Mouse (Mus musculus): ENCODE data around the gene Fgfr4. TPM values are rescaled to one million over a fixed set of nuclear protein-coding genes. Genes with fewer than 3 reads are reported as not detected.

Fgfr4 gene
- not detected for polyA plus RNA-seq (2017; shearing (Covaris generic))

GRCm38 (mm10) chr13:55152621-55153415 lies at the start of gene Fgfr4:
TSS of gene Fgfr4 (plus strand) at chr13:55152640.

GRCm38 (mm10) chr13:55105045-55105952 lies 47.1 kb upstream of the Fgfr4 start, which contains the start of gene Zfp346:
TSS of gene Zfp346 (plus strand) at chr13:55105311.

GRCm38 (mm10) chr13:55133448-55133847 lies 19.0 kb upstream of the Fgfr4 start, which contains the start of gene Gm17617:
TSS of gene Gm17617 (minus strand) at chr13:55133548.

GRCm38 (mm10) chr13:55209649-55210192 lies 57.3 kb downstream of the Fgfr4 start, which contains the start of gene Nsd1:
TSS of gene Nsd1 (plus strand) at chr13:55209782.

Other genes starting within 250 kb of the Fgfr4 start
- gene Unc5a, start 203.2 kb upstream of the Fgfr4 start, polyA plus RNA-seq (2017; shearing (Covaris generic)): 8.2 TPM
- 0.29 TPM for gene Hk3, start 131.3 kb upstream of the Fgfr4 start, polyA plus RNA-seq (2017; shearing (Covaris generic))
- 90.8 TPM for gene Uimc1, start 52.3 kb upstream of the Fgfr4 start, polyA plus RNA-seq (2017; shearing (Covaris generic))
- gene Zfp346, start 47.3 kb upstream of the Fgfr4 start, polyA plus RNA-seq (2017; shearing (Covaris generic)): 14.0 TPM
- not detected for gene Gm17617, start 19.1 kb upstream of the Fgfr4 start, polyA plus RNA-seq (2017; shearing (Covaris generic))
- 76.9 TPM for gene Nsd1, start 57.1 kb downstream of the Fgfr4 start, polyA plus RNA-seq (2017; shearing (Covaris generic))
- 214 TPM for gene Prelid1, start 167.9 kb downstream of the Fgfr4 start, polyA plus RNA-seq (2017; shearing (Covaris generic))
- 120 TPM for gene Rab24, start 169.3 kb downstream of the Fgfr4 start, polyA plus RNA-seq (2017; shearing (Covaris generic))
- gene Mxd3, start 177.2 kb downstream of the Fgfr4 start, polyA plus RNA-seq (2017; shearing (Covaris generic)): 0.37 TPM
- 101 TPM for gene Lman2, start 210.1 kb downstream of the Fgfr4 start, polyA plus RNA-seq (2017; shearing (Covaris generic))
- gene Rgs14, start 217.1 kb downstream of the Fgfr4 start, polyA plus RNA-seq (2017; shearing (Covaris generic)): 94.5 TPM
- not detected for gene Slc34a1, start 245.5 kb downstream of the Fgfr4 start, polyA plus RNA-seq (2017; shearing (Covaris generic))

All from naive thymus-derived CD4-positive, alpha-beta T cell, adult 5 months (primary cell).